Mouse (Mus musculus) forebrain, postnatal 0 days (tissue): ENCODE data around the gene Myadm. TPM values are rescaled to one million over a fixed set of nuclear protein-coding genes. Genes with fewer than 3 reads are reported as not detected.

Experiments used
- ATAC-seq: fragments of 200-750 bp; cut with Nextera tagmentation; 2 replicates; pipeline ENCODE4 v1.8.0; 2017; ENCODE audit warnings: mild to moderate bottlenecking, moderate library complexity
- DNase-seq: peaks from one replicate; pipeline ENCODE4 v3.0.0-alpha.2; 2015
- H3K27ac ChIP-seq: fragments of 300-500 bp; sonication (generic); 2 replicates; pipeline ENCODE4 v1.5.1; 2014; ENCODE audit warnings: low read depth, mild to moderate bottlenecking, antibody characterized with exemption, low read length, moderate library complexity, mixed read lengths
- H3K27me3 ChIP-seq: fragments of 300-500 bp; sonication (generic); 2 replicates; pipeline ENCODE4 v1.6.1; 2014; ENCODE audit warnings: mild to moderate bottlenecking, low read length, mixed read lengths; ENCODE audit not compliant: insufficient read depth
- H3K36me3 ChIP-seq: fragments of 300-500 bp; sonication (generic); 2 replicates; pipeline ENCODE4 v1.6.1; 2014; ENCODE audit warnings: mild to moderate bottlenecking, moderate library complexity; ENCODE audit not compliant: insufficient read depth
- H3K4me1 ChIP-seq: fragments of 300-500 bp; sonication (generic); 2 replicates; pipeline ENCODE4 v1.6.1; 2014; ENCODE audit warnings: antibody characterized with exemption; ENCODE audit not compliant: insufficient read depth
- H3K4me2 ChIP-seq: fragments of 300-500 bp; sonication (generic); 2 replicates; pipeline ENCODE4 v1.6.1; 2014; ENCODE audit warnings: low read depth, mild to moderate bottlenecking, moderate library complexity
- H3K4me3 ChIP-seq: fragments of 300-500 bp; sonication (generic); 2 replicates; pipeline ENCODE4 v1.5.1; 2014; ENCODE audit warnings: low read depth, low read length, mixed read lengths
- H3K9ac ChIP-seq: fragments of 300-500 bp; sonication (generic); 2 replicates; pipeline ENCODE4 v1.6.1; 2014; ENCODE audit warnings: mild to moderate bottlenecking
- H3K9me3 ChIP-seq: fragments of 300-500 bp; sonication (generic); 2 replicates; pipeline ENCODE4 v1.6.1; 2016; ENCODE audit warnings: low read length
- CTCF ChIP-seq: sonication (generic); IDR thresholded peaks from 2 replicates; pipeline ENCODE4 v1.5.1; 2016; ENCODE audit warnings: antibody characterized with exemption, control low read depth, low read depth
- WGBS: fragments of 180-500 bp; shearing (Covaris S2); extraction: QIAGEN DNeasy Blood & Tissue Kit; methylation state at CpG from one replicate; pipeline ENCODE4 v1.1.7; 2014; 5-methylcytosine and 5-hydroxymethylcytosine counted together
- polyA plus RNA-seq: library from polyadenylated mRNA; unstranded; fragments of >200 nt; fragmentation: Nextera tagmentation; extraction: Ambion mirVana; gene quantifications from 2 replicates; pipeline ENCODE4 v1.2.1, GENCODE M21; 2015
- total RNA-seq: library from RNA; depleted of rRNA; stranded (reverse); fragments of >200 nt; gene quantifications from 2 replicates; pipeline ENCODE4 v1.2.3, GENCODE M21; 2014

Myadm gene
- total and polyA plus RNA-seq, 2 experiments from 2014 or later: 22.3 TPM

DNA sequence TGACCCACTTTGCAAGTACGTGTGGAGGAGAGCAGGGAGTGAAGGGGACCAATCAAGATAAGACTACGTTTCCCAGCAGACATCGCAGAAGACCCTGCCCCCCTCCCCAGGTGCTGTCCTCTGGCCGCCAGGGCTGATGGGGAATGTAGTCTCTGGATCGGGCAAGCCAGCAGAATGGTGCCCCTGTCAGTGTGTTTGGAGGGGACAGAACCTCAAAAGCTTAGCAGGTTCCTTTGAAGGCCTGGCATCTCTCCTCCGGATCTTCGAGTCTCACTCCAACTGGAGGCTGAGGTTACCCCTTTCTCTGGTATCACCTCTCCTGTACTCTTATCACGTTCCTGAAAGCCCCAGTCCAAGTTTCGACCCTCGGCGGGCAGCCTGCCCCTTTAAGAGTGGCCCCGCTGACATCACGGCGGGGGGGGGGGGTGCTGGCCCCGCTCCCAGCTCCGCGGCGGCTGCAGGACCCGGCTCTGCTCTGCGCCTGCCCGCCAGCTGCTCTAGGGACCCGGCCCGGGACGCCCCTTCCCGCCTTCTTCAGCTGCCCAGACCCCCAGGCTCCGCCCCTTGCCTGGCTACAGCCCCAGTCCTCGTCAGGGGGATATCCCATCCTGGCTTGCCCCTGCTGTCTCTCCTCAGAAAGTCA is 42.8 kb downstream of the Myadm start:
- peak; percentile 46 for TF ChIP-seq CTCF
- Histone ChIP-seq H3K27ac (peak overlapping the region; percentile 86), H3K9ac (peak overlapping the region; percentile 87), H3K4me2 (peak overlapping the region; percentile 86), H3K9me3 (no peaks in the 10 kb centered on the region), H3K4me1 (0 out of 2 replicates have a peak, but pooled peaks cover 8% of the 10 kb centered on the region), H3K36me3 (peaks cover 17% of the 10 kb centered on the region), H3K4me3 (peak overlapping the region; percentile 82), H3K27me3 (no peaks in the 10 kb centered on the region)
- under 1% methylated on average over 26 of the region's 27 CpGs for WGBS
- ATAC-seq (peak; percentile 90), DNase-seq (peak; percentile 90)

DNA sequence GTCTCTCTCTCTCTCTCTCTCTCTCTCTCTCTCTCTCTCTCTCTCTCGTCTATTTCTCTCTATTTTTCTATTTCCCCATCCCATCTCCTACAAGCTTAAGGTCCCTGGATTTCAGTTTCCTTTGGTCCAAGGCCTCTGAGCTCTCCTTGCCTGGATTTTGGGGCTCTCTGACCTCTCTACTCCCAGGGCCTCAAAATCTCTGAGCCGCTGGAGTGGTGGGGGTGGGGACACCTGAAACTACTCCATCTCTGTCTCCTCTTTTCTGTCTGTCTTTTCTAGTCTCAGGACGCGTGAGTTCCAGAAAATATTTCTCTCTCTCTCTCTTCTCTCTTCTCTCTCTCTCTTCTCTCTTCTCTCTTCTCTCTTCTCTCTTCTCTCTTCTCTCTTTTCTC is 43.3 kb downstream of the Myadm start:
- DNase-seq (no peak), ATAC-seq (peak; percentile 1; the same call in 1 of the 2 replicates)
- Histone ChIP-seq H3K9me3 (no peaks in the 10 kb centered on the region), H3K27ac (peak overlapping the region; percentile 86), H3K27me3 (no peaks in the 10 kb centered on the region), H3K9ac (peak overlapping the region; percentile 87), H3K4me1 (0 out of 2 replicates have a peak, but pooled peaks cover 8% of the 10 kb centered on the region), H3K4me2 (peak overlapping the region; percentile 86), H3K4me3 (peak overlapping the region; percentile 82), H3K36me3 (peaks cover 15% of the 10 kb centered on the region)
- TF ChIP-seq CTCF: no peak
- WGBS: under 1% methylated on average over 4 of the region's 4 CpGs

DNA sequence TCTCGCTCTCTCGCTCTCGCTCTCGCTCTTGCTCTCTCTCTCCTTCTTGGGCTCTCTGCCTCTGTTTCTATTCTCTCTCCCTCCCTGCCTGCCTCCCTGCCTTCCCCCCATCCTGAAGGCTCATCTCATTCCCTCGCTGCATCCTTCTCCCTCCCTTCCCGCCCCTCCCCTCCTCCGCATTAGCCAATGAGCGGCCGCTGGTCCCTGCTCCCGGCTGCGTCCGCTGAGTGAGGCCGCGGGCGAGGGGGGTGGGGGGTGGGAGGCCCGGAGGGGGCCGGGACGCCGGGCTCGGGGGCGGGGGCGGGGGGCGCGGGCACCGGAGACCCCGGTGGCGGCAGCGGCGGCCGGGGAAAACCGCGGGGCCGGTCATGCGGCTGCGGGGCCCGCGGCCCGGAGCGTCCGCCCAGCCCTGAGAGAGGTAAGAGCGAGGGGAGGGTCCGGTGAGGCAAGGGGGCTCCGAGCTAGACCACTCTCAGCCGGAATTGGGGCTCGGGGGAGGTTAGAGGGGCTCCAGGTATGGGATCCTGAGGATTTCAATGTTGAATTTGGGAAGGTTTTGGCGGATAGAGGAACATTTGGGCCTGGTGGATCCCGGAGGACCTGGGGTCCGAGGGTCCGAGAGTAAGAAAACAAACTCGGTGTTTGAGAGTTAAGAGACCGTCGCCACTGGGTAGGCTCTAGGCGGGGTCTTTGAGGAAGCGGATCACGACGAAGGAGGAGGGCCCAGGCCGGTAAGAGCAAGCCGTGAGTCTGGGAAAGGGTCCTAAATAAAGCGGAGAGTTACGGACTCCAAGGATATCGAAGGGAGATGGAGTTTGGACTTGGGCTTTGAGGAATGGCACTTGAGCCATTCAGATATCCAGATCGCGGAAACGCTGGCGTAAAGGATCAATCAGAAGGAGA is 44.0 kb downstream of the Myadm start, which contains the start of gene Cacng7:
TSS of gene Cacng7 (plus strand) at position 337 of the 903 bp plus-strand sequence.
- WGBS: 3% methylated on average over 65 of the region's 65 CpGs
- peak; percentile 83 for ATAC-seq
- peak within 1 kb of the TSS; percentile 86 for H3K27ac ChIP-seq
- no peaks in the 10 kb centered on the region for H3K9me3 ChIP-seq
- H3K27me3 ChIP-seq: no peaks in the 10 kb centered on the region
- H3K4me1 ChIP-seq: 0 out of 2 replicates have a peak, but pooled peaks cover 8% of the 10 kb centered on the region
- H3K9ac ChIP-seq: peak within 1 kb of the TSS; percentile 87
- H3K4me2 ChIP-seq: peak within 1 kb of the TSS; percentile 86
- no peak for TF ChIP-seq CTCF
- H3K36me3 ChIP-seq: peaks cover 10% of the 10 kb centered on the region; the same call in 1 of the 2 replicates
- peak within 1 kb of the TSS; percentile 82 for H3K4me3 ChIP-seq
- DNase-seq: peak; percentile 84

DNA sequence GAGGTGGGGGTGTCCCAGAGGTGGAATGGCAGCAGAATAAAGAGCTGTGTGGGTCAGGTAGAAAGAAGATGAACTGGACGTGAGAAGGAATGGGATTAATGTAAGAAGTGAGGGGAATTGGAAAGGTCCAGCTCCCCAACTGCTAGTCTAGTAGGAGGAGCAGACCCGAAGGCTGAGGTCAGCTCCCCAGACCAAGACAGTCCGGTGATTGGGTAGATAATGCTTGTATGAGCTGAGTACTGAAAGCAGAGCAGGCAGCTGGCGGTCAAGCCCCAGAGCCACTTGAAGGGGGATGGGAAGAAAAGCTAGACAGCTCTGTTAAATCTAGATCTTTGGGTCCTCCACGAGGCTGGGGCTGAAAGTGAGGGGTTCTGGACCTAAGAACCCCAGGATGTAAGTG is 44.7 kb downstream of the Myadm start:
- peak overlapping the region; percentile 82 for H3K4me3 ChIP-seq
- H3K4me2 ChIP-seq: peak overlapping the region; percentile 86
- WGBS: 7% methylated on average over 5 of the region's 5 CpGs
- TF ChIP-seq CTCF: no peak
- DNase-seq (no peak), ATAC-seq (no peak)
- H3K36me3 ChIP-seq: peaks cover 9% of the 10 kb centered on the region; the same call in 1 of the 2 replicates
- no peaks in the 10 kb centered on the region for H3K27me3 ChIP-seq
- H3K9ac ChIP-seq: peak overlapping the region; percentile 87
- peak overlapping the region; percentile 86; the same call in 1 of the 2 replicates for H3K27ac ChIP-seq
- no peaks in the 10 kb centered on the region for H3K9me3 ChIP-seq
- 0 out of 2 replicates have a peak, but pooled peaks cover 8% of the 10 kb centered on the region for H3K4me1 ChIP-seq

DNA sequence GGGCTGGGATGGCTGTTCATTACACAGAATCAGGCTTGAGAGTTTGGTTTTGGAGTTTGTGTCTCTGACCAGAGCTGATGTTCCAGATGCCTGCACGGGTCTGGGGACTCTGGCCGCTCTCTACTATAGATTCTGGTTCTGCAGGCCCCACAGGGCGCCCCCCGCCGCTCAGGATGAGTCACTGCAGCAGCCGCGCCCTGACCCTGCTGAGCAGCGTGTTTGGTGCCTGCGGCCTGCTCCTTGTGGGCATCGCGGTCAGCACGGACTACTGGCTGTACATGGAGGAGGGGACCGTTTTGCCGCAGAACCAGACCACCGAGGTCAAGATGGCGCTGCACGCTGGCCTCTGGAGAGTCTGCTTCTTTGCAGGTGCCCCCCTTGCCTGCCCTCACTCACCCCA is 47.5 kb downstream of the Myadm start:
- H3K4me1 ChIP-seq: 0 out of 2 replicates have a peak, but pooled peaks cover 8% of the 10 kb centered on the region
- H3K4me2 ChIP-seq: no peak overlapping the region
- DNase-seq (no peak), ATAC-seq (no peak)
- H3K4me3 ChIP-seq: no peak overlapping the region
- 66% methylated on average over 17 of the region's 17 CpGs for WGBS
- H3K36me3 ChIP-seq: peaks cover 21% of the 10 kb centered on the region
- TF ChIP-seq CTCF: no peak
- no peaks in the 10 kb centered on the region for H3K9me3 ChIP-seq
- H3K9ac ChIP-seq: no peak overlapping the region
- no peaks in the 10 kb centered on the region for H3K27me3 ChIP-seq
- no peak overlapping the region for H3K27ac ChIP-seq

DNA sequence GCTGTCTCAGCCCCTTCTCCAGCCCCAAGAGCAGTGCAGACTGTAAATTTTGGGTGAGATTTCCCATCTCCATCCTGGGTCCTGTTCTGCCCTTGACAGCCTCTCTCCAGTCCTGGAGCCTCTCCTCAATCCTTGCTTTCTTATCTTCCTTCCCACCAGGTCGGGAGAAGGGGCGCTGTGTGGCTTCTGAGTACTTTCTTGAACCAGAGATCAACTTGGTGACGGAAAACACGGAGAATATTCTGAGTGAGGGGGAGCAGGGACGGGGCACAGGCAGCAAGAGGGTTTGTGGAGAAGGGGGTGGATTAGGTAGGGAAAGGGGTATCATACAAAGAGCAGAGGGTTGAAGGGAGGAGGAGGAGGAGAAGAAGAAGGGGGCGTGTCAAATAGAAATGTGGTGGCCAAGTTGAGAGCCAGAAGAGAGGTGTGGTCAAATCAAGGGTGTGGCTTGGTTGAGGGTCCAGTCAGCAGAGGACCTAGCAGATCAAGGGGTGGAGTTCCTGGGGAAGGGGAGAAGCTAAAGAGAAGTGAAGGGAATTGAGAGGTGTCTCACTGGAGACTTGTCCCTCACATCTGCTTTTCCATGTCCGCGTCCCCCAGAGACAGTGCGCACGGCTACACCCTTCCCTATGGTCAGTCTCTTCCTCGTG is 49.5 kb downstream of the Myadm start:
- Histone ChIP-seq H3K9me3 (no peaks in the 10 kb centered on the region), H3K4me1 (0 out of 2 replicates have a peak, but pooled peaks cover 7% of the 10 kb centered on the region), H3K36me3 (peaks cover 31% of the 10 kb centered on the region), H3K4me2 (no peak overlapping the region), H3K27me3 (no peaks in the 10 kb centered on the region), H3K4me3 (no peak overlapping the region), H3K27ac (no peak overlapping the region), H3K9ac (no peak overlapping the region)
- no peak for TF ChIP-seq CTCF
- WGBS: 94% methylated on average over 11 of the region's 11 CpGs
- DNase-seq (no peak), ATAC-seq (no peak)
